Mouse (Mus musculus) liver, adult 2 months (tissue): ENCODE results near the gene Dennd6b. TPM values are rescaled to one million over a fixed set of nuclear protein-coding genes. Genes with fewer than 3 reads are reported as not detected.

Experiments used
- DNase-seq: peaks from one replicate; pipeline ENCODE4 v3.0.0-alpha.2; 2011; ENCODE audit warnings: low read depth, low spot score; ENCODE audit errors: extremely low read depth
- H3K27ac ChIP-seq: fragments of 200-500 bp; replicated peaks from 2 replicates; pipeline ENCODE4 v1.5.1; 2012; ENCODE audit warnings: low read depth, mild to moderate bottlenecking, control low read depth, inconsistent platforms, low read length; ENCODE audit not compliant: insufficient read depth
- H3K27me3 ChIP-seq: fragments of 200-500 bp; 2 replicates; pipeline ENCODE4 v1.6.1; 2012; ENCODE audit warnings: mild to moderate bottlenecking, moderate library complexity, low read length, inconsistent platforms; ENCODE audit not compliant: control insufficient read depth, insufficient read depth
- H3K36me3 ChIP-seq: fragments of 200-500 bp; 2 replicates; pipeline ENCODE4 v1.6.1; 2012; ENCODE audit warnings: low read length, inconsistent platforms; ENCODE audit not compliant: control insufficient read depth, insufficient read depth
- H3K4me1 ChIP-seq: fragments of 200-500 bp; 2 replicates; pipeline ENCODE4 v1.6.1; 2011; ENCODE audit warnings: low read length; ENCODE audit not compliant: control insufficient read depth, insufficient read depth
- H3K4me3 ChIP-seq: fragments of 200-500 bp; 2 replicates; pipeline ENCODE4 v1.5.1; 2011; ENCODE audit warnings: low read depth, mild to moderate bottlenecking, control low read depth, low read length, moderate library complexity; ENCODE audit not compliant: insufficient read depth
- H3K79me2 ChIP-seq: fragments of 200-500 bp; 2 replicates; pipeline ENCODE4 v1.6.1; 2012; ENCODE audit warnings: inconsistent platforms, mild to moderate bottlenecking, low read length, moderate library complexity; ENCODE audit not compliant: control insufficient read depth, insufficient read depth
- H3K9ac ChIP-seq: fragments of 200-500 bp; 2 replicates; pipeline ENCODE4 v1.6.1; 2012; ENCODE audit warnings: low read depth, mild to moderate bottlenecking, control low read depth, inconsistent platforms, low read length
- CTCF ChIP-seq: fragments of 200-500 bp; IDR thresholded peaks from 2 replicates; pipeline ENCODE4 v1.5.1; 2011; ENCODE audit warnings: low read depth, low read length, control low read depth
- POLR2A ChIP-seq: fragments of 200-500 bp; IDR thresholded peaks from 2 replicates; pipeline ENCODE4 v1.6.1; 2011; ENCODE audit warnings: low read length, control low read depth; ENCODE audit not compliant: insufficient read depth; ENCODE audit errors: extremely low read depth
- WGBS: fragments of 180-500 bp; shearing (Covaris S2); methylation state at CpG from one replicate; pipeline ENCODE4 v1.1.7; 2018; 5-methylcytosine and 5-hydroxymethylcytosine counted together
- polyA plus RNA-seq: library from polyadenylated mRNA; depleted of rRNA; stranded (reverse); fragments of >200 nt; gene quantifications from 2 replicates; pipeline ENCODE4 v1.2.3, GENCODE M21; 2012
- total RNA-seq: library from RNA; depleted of rRNA; stranded (reverse); fragments of >200 nt; gene quantifications from 2 replicates; pipeline ENCODE4 v1.2.3, GENCODE M21; 2014

Gene Dennd6b
- total and polyA plus RNA-seq, 2 experiments, result 3.4 to 10.0 TPM

DNA sequence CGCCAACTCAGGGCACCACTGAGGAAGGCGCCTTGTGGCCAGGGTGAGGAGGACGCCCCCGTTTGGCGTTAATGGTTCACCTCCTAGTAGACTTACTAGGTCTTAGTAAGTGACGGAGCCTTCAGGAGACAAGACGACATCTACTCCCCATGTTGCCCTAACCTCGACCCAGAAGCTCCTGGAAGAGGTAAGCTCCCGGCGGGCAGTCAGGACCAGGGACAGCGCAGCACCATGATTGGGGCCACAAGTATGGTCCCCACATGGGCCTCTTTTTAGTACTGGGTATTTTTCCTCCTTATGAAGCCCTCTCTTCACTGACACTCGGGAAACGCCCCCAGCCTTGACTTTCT, 46.3 kb downstream of the Dennd6b start:
- H3K27ac ChIP-seq, result no peak overlapping the region
- no peak overlapping the region for H3K9ac ChIP-seq
- WGBS, result 15% methylated on average over 13 of the region's 13 CpGs

DNA sequence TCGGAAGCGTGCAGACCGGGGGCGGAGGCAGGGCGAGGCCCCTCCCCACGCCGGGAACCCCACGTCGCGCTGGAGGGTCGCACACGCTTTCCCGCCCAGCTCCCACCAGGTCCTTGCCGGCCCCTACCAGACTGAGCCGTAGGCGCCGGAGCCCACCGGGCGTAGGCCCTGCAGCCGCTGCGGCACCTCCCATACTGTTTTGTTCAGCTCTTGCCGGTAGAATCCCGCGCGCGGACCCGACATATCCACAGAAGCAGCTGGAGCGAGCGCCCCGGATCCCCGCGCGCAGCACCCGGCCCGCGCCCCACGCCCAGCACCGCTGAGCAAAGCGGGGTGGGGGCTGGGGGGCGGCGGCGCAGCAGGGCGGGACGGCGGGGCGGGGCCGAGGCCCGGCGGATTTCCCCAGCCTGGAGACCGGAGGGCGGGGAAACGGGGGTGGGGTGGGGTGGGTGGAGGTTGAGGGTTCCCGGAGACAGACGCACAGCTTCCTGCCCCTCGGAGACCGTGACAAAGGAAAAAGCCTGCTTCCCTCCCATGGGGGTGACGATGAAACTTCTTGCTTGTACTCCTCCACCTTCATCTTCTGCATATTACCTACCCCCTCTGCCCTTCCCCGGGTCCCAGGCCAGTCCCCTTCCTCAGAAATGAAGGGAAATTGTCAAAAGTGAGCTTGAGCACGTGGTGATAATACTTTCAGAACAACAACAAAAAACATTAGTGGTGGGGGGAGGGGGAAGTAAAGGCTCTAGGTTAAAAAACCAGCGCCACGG, 46.8 kb downstream of the Dennd6b start, which contains the start of gene Mapk11:
Gene Mapk11 (minus strand): TSS at position 358 of the 770 bp plus-strand sequence.
- under 1% methylated on average over 53 of the region's 61 CpGs for WGBS
- DNase-seq, result no peak
- peaks cover 22% of the 10 kb centered on the region for H3K27me3 ChIP-seq
- peak within 1 kb of the TSS; percentile 86 for H3K4me3 ChIP-seq
- peaks cover 2% of the 10 kb centered on the region; the same call in 1 of the 2 replicates for H3K4me1 ChIP-seq
- TF ChIP-seq POLR2A (no peak), CTCF (no peak)
- peak within 1 kb of the TSS; percentile 74 for H3K9ac ChIP-seq
- H3K36me3 ChIP-seq, result no peaks in the 10 kb centered on the region
- no peak within 1 kb of the TSS for H3K27ac ChIP-seq
- H3K79me2 ChIP-seq, result no peaks in the 10 kb centered on the region

More for the DNA sequence above, 46.3 kb downstream of the Dennd6b start:
- Histone ChIP-seq H3K79me2 (no peaks in the 10 kb centered on the region), H3K4me3 (peak overlapping the region; percentile 13; the same call in 1 of the 2 replicates), H3K36me3 (peaks cover 1% of the 10 kb centered on the region; the same call in 1 of the 2 replicates), H3K4me1 (peaks cover 2% of the 10 kb centered on the region; the same call in 1 of the 2 replicates), H3K27me3 (peaks cover 22% of the 10 kb centered on the region)
- DNase-seq, result no peak
- no peak for TF ChIP-seq CTCF
- TF ChIP-seq POLR2A, result no peak

- no peak for TF ChIP-seq POLR2A
- no peak for TF ChIP-seq CTCF
- Histone ChIP-seq H3K9ac (peak overlapping the region; percentile 74), H3K79me2 (no peaks in the 10 kb centered on the region), H3K4me1 (peaks cover 2% of the 10 kb centered on the region; the same call in 1 of the 2 replicates), H3K4me3 (peak overlapping the region; percentile 86), H3K27ac (no peak overlapping the region), H3K27me3 (peaks cover 22% of the 10 kb centered on the region), H3K36me3 (no peaks in the 10 kb centered on the region)
- no peak for DNase-seq
- WGBS, result 16% methylated on average over 25 of the region's 25 CpGs
Measured at GRCm38 (mm10) chr15:89148496-89149270, 47.6 kb downstream of the Dennd6b start.

- no peak overlapping the region for H3K27ac ChIP-seq
- WGBS, result 72% methylated on average over 4 of the region's 4 CpGs
- H3K4me1 ChIP-seq, result peaks cover 2% of the 10 kb centered on the region; the same call in 1 of the 2 replicates
- H3K36me3 ChIP-seq, result no peaks in the 10 kb centered on the region
- H3K9ac ChIP-seq, result no peak overlapping the region
- DNase-seq, result no peak
- no peak for TF ChIP-seq CTCF
- peaks cover 22% of the 10 kb centered on the region for H3K27me3 ChIP-seq
- H3K79me2 ChIP-seq, result no peaks in the 10 kb centered on the region
- H3K4me3 ChIP-seq, result no peak overlapping the region
Measured at GRCm38 (mm10) chr15:89147895-89148294, 48.4 kb downstream of the Dennd6b start.

DNA sequence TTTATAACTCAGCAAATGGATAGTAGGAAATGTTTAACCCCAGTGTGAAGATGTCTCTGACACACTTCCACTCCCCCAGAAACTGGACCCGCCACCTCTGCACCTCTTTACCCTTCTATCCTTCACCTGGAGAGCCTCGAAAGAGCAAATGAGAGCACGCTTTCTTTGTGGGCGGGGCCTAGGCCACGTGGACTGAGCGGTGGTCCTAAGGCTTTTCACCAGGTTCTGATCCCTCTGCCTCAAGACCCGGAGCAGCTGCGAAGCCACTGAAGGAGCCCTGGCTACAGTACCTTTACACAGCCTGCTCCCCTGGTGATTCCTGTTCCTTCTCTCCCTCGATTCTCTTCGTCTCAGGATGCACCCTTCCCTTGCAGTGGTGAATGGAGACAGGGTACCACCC, 48.8 kb downstream of the Dennd6b start:
- no peak overlapping the region for H3K27ac ChIP-seq
- H3K9ac ChIP-seq, result no peak overlapping the region
- peaks cover 2% of the 10 kb centered on the region; the same call in 1 of the 2 replicates for H3K4me1 ChIP-seq
- no peaks in the 10 kb centered on the region for H3K79me2 ChIP-seq
- no peak overlapping the region for H3K4me3 ChIP-seq
- 31% methylated on average over 10 of the region's 10 CpGs for WGBS
- H3K27me3 ChIP-seq, result peaks cover 22% of the 10 kb centered on the region
- no peak for DNase-seq
- TF ChIP-seq CTCF (no peak), POLR2A (no peak)
- no peaks in the 10 kb centered on the region for H3K36me3 ChIP-seq
